Mouse (Mus musculus) heart, adult 9 months (tissue): Measurements from ENCODE around the gene Ago3.

Experiments used
- DNase-seq, 2 experiments: peaks; one replicate each; pipeline ENCODE4 v3.0.0; 2022; ENCODE audit warnings: low spot score in 2 of 2

Ago3 gene

GRCm38 (mm10) chr4:126429347-126430079, at the start of gene Ago3:
TSS of gene Ago3 (minus strand) at chr4:126429556.
- peak; percentile 93 for DNase-seq

GRCm38 (mm10) chr4:126473031-126473430, 43.7 kb upstream of the Ago3 start:
- DNase-seq = no peak

GRCm38 (mm10) chr4:126469334-126469733, 40.0 kb upstream of the Ago3 start:
- DNase-seq = no peak

DNA sequence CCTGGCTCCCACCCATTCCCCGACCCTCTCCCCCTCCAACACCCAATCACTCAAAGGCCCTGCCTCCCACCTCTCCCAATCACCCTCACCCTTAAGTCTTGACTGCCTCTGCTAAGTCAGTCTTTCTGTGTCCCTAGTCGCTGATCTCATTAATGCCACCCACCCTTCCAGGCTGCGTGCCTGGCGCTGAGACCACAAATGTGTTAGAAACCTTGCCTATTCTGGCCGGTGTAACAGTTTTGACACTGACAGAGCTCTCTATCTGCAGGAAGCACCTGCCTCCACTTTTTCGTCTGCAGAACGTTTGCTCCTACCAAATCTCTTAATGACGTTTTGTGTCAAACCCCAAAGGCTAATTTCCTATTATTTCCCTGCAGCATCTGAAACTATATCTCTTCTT, 39.6 kb upstream of the Ago3 start:
- DNase-seq = no peak

DNA sequence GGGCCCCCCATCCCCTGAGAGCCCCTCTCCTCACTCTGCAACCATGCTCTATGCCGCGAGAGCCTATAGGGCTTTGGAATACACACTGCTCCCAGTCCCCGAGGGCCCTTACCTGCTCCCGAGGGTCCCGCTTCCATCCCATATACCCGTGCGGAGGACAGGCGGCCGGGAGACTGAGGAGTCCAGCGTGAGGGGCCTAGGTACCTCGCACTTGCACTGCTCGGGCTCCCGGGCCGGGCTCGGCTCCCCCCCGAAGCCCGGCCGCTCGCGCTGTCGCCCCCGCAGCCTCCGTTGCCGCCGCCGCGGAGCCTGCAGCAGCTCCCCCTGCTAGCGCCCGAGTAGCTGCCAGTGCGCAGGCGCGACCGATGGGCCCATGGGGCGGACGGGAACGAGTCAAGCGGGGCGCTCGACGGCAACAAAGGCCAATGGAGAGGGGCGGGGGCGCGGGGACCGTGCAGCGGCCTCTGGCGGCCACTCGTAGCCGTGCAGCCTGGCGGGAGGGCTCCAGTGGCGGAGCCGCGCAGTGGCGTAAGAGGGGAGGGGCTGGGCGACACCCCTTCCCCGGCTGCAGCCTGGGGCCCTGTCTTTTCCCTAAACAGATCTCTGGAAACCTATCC, 39.0 kb upstream of the Ago3 start, which contains the start of gene Ago1:
Gene Ago1, minus strand, starts transcription at position 299 of the 617 bp plus-strand sequence.
- DNase-seq = peak; percentile 94 to 96

GRCm38 (mm10) chr4:126467721-126468284, 38.4 kb upstream of the Ago3 start:
- DNase-seq = peak; percentile 17 to 38

DNA sequence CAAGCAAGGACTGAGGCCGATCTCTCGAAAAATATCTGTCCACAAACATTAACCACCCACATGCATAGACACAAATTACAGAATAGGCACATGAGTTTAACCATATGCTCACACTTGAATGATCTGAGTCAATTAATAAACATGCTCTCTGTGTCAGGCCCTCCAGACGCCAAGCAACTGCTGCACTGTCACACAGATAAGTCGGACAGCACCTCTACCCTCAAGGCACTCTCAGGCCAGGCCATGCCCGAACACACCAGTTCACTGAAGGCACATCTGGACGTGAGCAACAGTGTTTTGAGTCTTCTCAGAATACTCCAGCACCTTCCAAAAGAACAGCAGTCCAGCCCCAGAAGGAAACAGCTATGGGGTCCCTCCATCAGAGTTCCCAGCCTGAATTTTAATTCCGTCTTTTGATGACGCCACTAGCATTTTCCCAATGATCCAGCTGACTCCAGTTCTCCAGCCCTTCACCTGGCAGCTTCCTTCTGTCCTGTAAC, 36.9 kb upstream of the Ago3 start:
- no peak for DNase-seq

DNA sequence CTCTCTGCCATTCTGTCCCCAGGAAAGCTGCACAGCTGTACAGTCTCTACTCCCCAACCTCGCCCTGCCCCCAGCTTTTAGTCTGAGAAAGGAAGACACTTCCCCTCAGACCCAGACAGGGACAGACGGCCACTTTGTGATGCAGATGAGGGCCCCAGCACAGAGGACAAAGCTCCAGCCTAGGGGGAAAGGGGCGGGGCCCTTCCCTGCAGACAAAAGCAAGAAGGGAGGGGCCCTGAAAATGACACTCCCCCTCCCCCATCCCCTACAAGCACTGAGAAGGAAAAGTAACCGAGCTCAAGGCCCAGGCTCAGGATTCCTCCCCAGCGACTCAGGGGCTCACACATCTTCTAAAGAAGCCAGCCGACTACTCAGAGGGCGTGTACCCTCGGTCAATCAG, 36.5 kb upstream of the Ago3 start:
- DNase-seq = peak in 1 of 2 experiments; percentile 18

- DNase-seq = no peak
Observed at GRCm38 (mm10) chr4:126464892-126465235, 35.5 kb upstream of the Ago3 start.

DNA sequence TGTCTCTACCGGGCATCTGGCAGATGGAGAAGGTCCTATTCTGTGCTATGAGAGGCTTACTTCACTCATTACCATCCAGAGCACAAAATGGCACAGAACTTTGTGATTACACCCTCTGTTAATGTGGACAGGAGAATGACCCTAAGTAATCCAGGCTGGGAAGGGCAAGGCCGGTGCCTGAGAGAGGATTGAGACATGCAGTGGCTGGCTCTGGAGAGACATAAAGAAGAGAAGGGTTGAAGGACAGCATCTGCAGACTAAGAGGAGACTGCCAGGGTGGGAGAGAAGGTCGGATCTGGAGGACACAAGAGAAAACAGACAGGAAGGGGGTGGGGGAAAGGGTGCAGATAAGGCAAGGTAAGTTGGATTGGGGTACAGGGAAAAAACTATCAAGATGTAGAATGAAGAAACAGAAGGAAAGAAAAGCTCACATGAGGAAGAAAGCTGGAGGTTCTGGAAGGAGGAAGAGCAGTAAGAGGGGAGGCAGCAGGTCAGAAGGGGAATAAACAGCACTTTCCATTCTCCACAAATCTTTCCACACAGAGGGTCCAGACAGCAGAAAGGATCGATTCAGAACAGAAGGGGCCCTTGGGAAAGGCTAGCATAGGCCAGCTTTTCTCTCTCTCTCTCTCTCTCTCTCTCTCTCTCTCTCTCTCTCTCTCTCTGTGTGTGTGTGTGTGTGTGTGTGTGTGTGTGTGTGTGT, 35.0 kb upstream of the Ago3 start:
- DNase-seq = no peak

DNA sequence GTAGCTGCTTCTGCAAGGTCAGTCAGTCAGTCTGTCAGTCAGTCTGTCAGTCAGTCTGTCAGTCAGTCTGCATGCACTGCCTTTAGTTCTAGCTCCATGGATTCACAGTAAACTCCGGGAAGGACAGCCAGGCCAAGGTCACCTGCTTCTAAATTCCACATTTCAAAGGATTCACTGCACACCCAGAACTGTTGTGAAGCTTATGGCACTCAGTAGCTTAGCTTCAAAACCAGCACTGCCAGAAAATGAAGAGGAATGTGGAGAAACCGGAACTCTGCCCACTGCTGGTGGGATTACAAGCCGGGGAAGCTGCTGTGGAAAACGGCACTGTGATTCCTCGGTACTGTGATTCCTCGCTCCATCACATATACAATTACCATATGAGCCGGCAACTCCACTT, 26.1 kb upstream of the Ago3 start:
- DNase-seq = no peak

DNA sequence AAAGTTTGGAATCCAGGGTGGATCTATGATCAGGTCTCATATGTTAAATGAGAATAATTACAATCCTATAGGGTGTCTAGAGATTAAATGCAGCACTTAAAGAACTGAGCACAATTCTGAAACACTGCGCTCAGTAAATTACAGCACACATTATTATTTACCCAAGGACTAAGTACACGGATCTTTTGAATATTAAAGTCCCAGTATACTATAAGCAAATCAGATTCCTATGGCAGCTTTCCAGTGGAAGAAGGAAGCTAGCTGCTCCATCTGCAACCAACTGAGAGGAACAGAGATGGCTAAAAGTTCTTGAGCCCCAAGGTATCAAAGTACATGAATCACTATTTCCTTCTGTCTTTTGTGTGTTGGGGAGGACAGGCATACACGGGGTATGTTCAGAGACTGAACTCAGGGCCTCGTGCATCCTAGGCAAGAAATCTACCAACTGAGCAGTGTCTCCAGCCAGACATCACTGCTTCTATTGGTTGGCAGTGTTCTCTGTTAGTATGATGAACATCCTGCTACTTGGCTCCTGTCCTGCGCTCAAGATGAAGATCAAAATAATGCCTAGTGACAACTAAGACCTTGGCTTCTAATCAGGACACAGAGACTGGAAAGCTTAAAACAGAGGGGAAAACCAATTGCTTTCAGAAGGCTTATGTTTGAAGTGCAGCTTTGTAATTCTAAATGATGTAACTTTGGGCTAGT, 25.3 kb upstream of the Ago3 start:
- DNase-seq = no peak

DNA sequence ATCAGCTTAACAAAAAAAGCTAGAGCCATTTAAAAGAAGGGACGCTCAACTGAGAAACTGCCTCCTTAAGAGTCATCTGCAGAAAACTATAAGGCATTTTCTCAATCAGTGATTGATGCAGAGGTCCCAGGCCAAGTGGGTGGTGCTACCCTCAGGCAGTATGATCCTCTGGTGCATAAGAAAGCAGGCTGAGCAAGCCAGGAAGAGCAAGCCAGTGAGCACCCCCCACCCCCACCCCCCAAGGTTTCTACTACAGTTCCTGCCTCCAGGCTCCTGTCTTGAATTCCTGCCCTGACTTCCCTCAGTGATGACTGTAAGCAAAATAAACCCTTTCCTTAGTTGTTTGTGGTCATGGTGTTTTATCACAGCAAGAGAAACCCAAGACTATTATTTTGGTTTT, 20.9 kb upstream of the Ago3 start:
- DNase-seq = no peak

GRCm38 (mm10) chr4:126447126-126447525, 17.8 kb upstream of the Ago3 start:
- no peak for DNase-seq

- no peak for DNase-seq
Observed at GRCm38 (mm10) chr4:126444528-126444927, 15.2 kb upstream of the Ago3 start.

DNA sequence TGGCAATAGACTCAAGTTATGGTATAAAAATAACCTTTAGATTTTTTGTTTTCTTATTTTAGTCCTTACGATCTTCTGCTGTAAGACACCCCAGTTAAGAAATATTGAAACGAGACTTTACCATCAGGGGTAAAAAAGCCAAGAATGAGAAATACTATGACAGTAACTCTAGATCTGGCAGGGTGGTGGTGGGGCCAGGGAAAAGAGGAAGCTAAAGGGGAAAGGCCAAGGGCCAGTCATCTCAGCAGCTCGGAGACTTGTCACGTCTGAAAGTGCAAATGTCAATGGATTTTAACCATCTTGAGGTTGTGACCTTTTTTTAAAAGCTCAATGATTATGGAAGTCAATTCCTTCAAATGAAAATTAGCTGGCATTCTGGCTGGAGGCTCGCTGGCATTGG, 8.9 kb upstream of the Ago3 start:
- no peak for DNase-seq

DNA sequence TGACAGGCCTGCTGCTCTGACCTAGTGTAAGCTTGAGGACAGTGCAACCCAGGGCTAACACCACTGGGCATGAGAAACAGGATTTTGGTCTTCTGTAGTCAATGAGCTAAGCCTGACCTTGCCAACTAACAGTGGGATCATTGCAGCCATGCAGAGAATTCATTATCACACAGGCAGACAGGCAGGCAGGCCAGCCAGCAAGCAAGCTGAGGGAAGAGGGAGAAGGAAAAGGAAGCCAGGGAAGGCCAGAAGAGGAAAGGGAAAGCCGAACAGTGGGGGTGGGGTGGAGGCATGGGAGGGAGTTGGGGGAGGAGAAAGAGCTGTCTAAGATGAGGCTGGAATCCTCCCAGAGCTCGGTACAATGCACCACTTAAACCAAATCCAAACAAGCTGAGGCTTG, 6.9 kb upstream of the Ago3 start:
- DNase-seq = no peak

- no peak for DNase-seq
Observed at GRCm38 (mm10) chr4:126434094-126434493, 4.7 kb upstream of the Ago3 start.

- DNase-seq = no peak
Observed at GRCm38 (mm10) chr4:126433175-126433574, 3.8 kb upstream of the Ago3 start.

GRCm38 (mm10) chr4:126431746-126432145, 2.4 kb upstream of the Ago3 start:
- DNase-seq = no peak

GRCm38 (mm10) chr4:126428682-126429346, 542 bp downstream of the Ago3 start:
- DNase-seq = no peak
